Mouse (Mus musculus) heart, embryonic 11.5 days (tissue): ENCODE results near the gene Cbx5. TPM values are rescaled to one million over a fixed set of nuclear protein-coding genes. Genes with fewer than 3 reads are reported as not detected.

Experiments used
- ATAC-seq: fragments of 200-750 bp; cut with Nextera tagmentation; replicated peaks from 2 replicates; pipeline ENCODE4 v1.8.0; 2017; ENCODE audit warnings: moderate library complexity; ENCODE audit not compliant: insufficient number of reproducible peaks, low FRiP score, low TSS enrichment
- H3K27ac ChIP-seq: fragments of 300-500 bp; sonication (generic); 2 replicates; pipeline ENCODE4 v1.5.1; 2014; ENCODE audit warnings: mild to moderate bottlenecking, low read depth, low read length
- H3K27me3 ChIP-seq: fragments of 300-500 bp; sonication (generic); 2 replicates; pipeline ENCODE4 v1.6.1; 2014; ENCODE audit warnings: mild to moderate bottlenecking, low read length, mixed read lengths; ENCODE audit not compliant: control insufficient read depth, insufficient read depth
- H3K36me3 ChIP-seq: fragments of 300-500 bp; sonication (generic); 2 replicates; pipeline ENCODE4 v1.6.1; 2014; ENCODE audit warnings: mild to moderate bottlenecking, low read length, moderate library complexity, mixed read lengths; ENCODE audit not compliant: control insufficient read depth, insufficient read depth
- H3K4me1 ChIP-seq: fragments of 300-500 bp; sonication (generic); 2 replicates; pipeline ENCODE4 v1.6.1; 2014; ENCODE audit warnings: low read length; ENCODE audit not compliant: control insufficient read depth, insufficient read depth
- H3K4me2 ChIP-seq: fragments of 300-500 bp; sonication (generic); 2 replicates; pipeline ENCODE4 v1.6.1; 2014; ENCODE audit warnings: mild to moderate bottlenecking, moderate library complexity
- H3K4me3 ChIP-seq: fragments of 300-500 bp; sonication (generic); 2 replicates; pipeline ENCODE4 v1.5.1; 2014; ENCODE audit warnings: low read depth, low read length
- H3K9ac ChIP-seq: fragments of 300-500 bp; sonication (generic); 2 replicates; pipeline ENCODE4 v1.6.1; 2014; ENCODE audit warnings: mild to moderate bottlenecking, low read depth, low read length, moderate library complexity
- H3K9me3 ChIP-seq: fragments of 300-500 bp; sonication (generic); replicated peaks from 2 replicates; pipeline ENCODE4 v1.6.1; 2016; ENCODE audit warnings: low read length; ENCODE audit not compliant: control insufficient read depth
- WGBS: fragments of 180-500 bp; shearing (Covaris S2); extraction: QIAGEN DNeasy Blood & Tissue Kit; methylation state at CpG from one replicate; pipeline ENCODE4 v1.1.7; 2014; ENCODE audit not compliant: insufficient replicate concordance; 5-methylcytosine and 5-hydroxymethylcytosine counted together
- polyA plus RNA-seq: library from polyadenylated mRNA; unstranded; fragments of >200 nt; fragmentation: Nextera tagmentation; extraction: Ambion mirVana; gene quantifications from 2 replicates; pipeline ENCODE4 v1.2.1, GENCODE M21; 2014

Cbx5 gene
- polyA plus RNA-seq, 1 experiment from 2014 or later: 139 TPM

GRCm38 (mm10) chr15:103178137-103178536 lies 61.5 kb downstream of the Cbx5 start:
- Histone ChIP-seq H3K27me3 (peaks cover 96% of the 10 kb centered on the region), H3K9me3 (no peaks in the 10 kb centered on the region), H3K9ac (no peak overlapping the region), H3K4me1 (peaks cover 7% of the 10 kb centered on the region), H3K4me2 (no peak overlapping the region; the same call in 1 of the 2 replicates), H3K27ac (no peak overlapping the region), H3K36me3 (no peaks in the 10 kb centered on the region), H3K4me3 (no peak overlapping the region)
- whole genome bisulfite sequencing: 4% methylated on average over 12 of the region's 12 CpGs
- ATAC-seq: no peak

- Histone ChIP-seq H3K4me1 (peaks cover 7% of the 10 kb centered on the region), H3K36me3 (no peaks in the 10 kb centered on the region), H3K27me3 (peaks cover 97% of the 10 kb centered on the region), H3K4me3 (no peak overlapping the region), H3K9ac (no peak overlapping the region), H3K9me3 (no peaks in the 10 kb centered on the region), H3K27ac (no peak overlapping the region), H3K4me2 (peak overlapping the region; percentile 31)
- 1% methylated on average over 12 of the region's 12 CpGs for WGBS
- no peak for ATAC-seq
Observed at GRCm38 (mm10) chr15:103177611-103178041, 62.0 kb downstream of the Cbx5 start.

- under 1% methylated on average over 18 of the region's 18 CpGs for WGBS
- H3K27ac ChIP-seq: no peak overlapping the region
- H3K9ac ChIP-seq: no peak overlapping the region
- no peak overlapping the region for H3K4me3 ChIP-seq
- H3K27me3 ChIP-seq: peaks cover 99% of the 10 kb centered on the region
- peaks cover 7% of the 10 kb centered on the region for H3K4me1 ChIP-seq
- H3K36me3 ChIP-seq: no peaks in the 10 kb centered on the region
- no peaks in the 10 kb centered on the region for H3K9me3 ChIP-seq
- H3K4me2 ChIP-seq: 0 out of 2 replicates have a peak overlapping the region, but pooled peaks have one; percentile 14
- no peak; the same call in 1 of the 2 replicates for ATAC-seq
Observed at GRCm38 (mm10) chr15:103176874-103177421, 62.7 kb downstream of the Cbx5 start.

- no peak for ATAC-seq
- H3K4me1 ChIP-seq: peaks cover 21% of the 10 kb centered on the region
- 59% methylated on average over 5 of the region's 5 CpGs for WGBS
Observed at GRCm38 (mm10) chr15:103173251-103173650, 66.4 kb downstream of the Cbx5 start.

GRCm38 (mm10) chr15:103172537-103172936 lies 67.1 kb downstream of the Cbx5 start:
- peaks cover 100% of the 10 kb centered on the region for H3K27me3 ChIP-seq
- no peak for ATAC-seq

More at GRCm38 (mm10) chr15:103173251-103173650, 66.4 kb downstream of the Cbx5 start:
- no peak overlapping the region for H3K4me2 ChIP-seq
- H3K27me3 ChIP-seq: peaks cover 100% of the 10 kb centered on the region
- H3K9ac ChIP-seq: no peak overlapping the region
- no peak overlapping the region for H3K4me3 ChIP-seq
- no peak overlapping the region for H3K27ac ChIP-seq
- H3K9me3 ChIP-seq: no peaks in the 10 kb centered on the region
- no peaks in the 10 kb centered on the region for H3K36me3 ChIP-seq

GRCm38 (mm10) chr15:103171276-103171675 lies 68.3 kb downstream of the Cbx5 start:
- no peak overlapping the region for H3K4me3 ChIP-seq
- H3K36me3 ChIP-seq: no peaks in the 10 kb centered on the region
- no peak overlapping the region for H3K27ac ChIP-seq
- ATAC-seq: no peak
- WGBS: 10% methylated on average over 8 of the region's 8 CpGs
- H3K27me3 ChIP-seq: peaks cover 100% of the 10 kb centered on the region
- peaks cover 15% of the 10 kb centered on the region for H3K4me1 ChIP-seq
- no peaks in the 10 kb centered on the region for H3K9me3 ChIP-seq
- no peak overlapping the region for H3K9ac ChIP-seq
- no peak overlapping the region for H3K4me2 ChIP-seq

More at GRCm38 (mm10) chr15:103172537-103172936, 67.1 kb downstream of the Cbx5 start:
- Histone ChIP-seq H3K9ac (no peak overlapping the region), H3K36me3 (no peaks in the 10 kb centered on the region), H3K4me2 (no peak overlapping the region), H3K9me3 (no peaks in the 10 kb centered on the region), H3K27ac (no peak overlapping the region), H3K4me3 (no peak overlapping the region), H3K4me1 (peaks cover 17% of the 10 kb centered on the region)
- 8% methylated on average over 10 of the region's 10 CpGs for WGBS

GRCm38 (mm10) chr15:103170316-103170679 lies 69.3 kb downstream of the Cbx5 start:
- peaks cover 100% of the 10 kb centered on the region for H3K27me3 ChIP-seq
- no peak for ATAC-seq
- H3K9ac ChIP-seq: 0 out of 2 replicates have a peak overlapping the region, but pooled peaks have one; percentile 6
- H3K4me3 ChIP-seq: peak overlapping the region; percentile 54
- H3K4me2 ChIP-seq: peak overlapping the region; percentile 89
- H3K4me1 ChIP-seq: peaks cover 17% of the 10 kb centered on the region
- H3K9me3 ChIP-seq: no peaks in the 10 kb centered on the region
- H3K36me3 ChIP-seq: no peaks in the 10 kb centered on the region
- H3K27ac ChIP-seq: no peak overlapping the region
- 10% methylated on average over 14 of the region's 16 CpGs for WGBS

- Histone ChIP-seq H3K27me3 (peaks cover 94% of the 10 kb centered on the region), H3K9ac (peak overlapping the region; percentile 6; the same call in 1 of the 2 replicates), H3K4me3 (peak overlapping the region; percentile 54), H3K27ac (no peak overlapping the region), H3K36me3 (no peaks in the 10 kb centered on the region), H3K9me3 (no peaks in the 10 kb centered on the region), H3K4me2 (peak overlapping the region; percentile 89), H3K4me1 (peaks cover 19% of the 10 kb centered on the region)
- ATAC-seq: no peak
- WGBS: 3% methylated on average over 26 of the region's 26 CpGs
Observed at GRCm38 (mm10) chr15:103169612-103170315, 69.9 kb downstream of the Cbx5 start.
